In the genomic region with DNA sequence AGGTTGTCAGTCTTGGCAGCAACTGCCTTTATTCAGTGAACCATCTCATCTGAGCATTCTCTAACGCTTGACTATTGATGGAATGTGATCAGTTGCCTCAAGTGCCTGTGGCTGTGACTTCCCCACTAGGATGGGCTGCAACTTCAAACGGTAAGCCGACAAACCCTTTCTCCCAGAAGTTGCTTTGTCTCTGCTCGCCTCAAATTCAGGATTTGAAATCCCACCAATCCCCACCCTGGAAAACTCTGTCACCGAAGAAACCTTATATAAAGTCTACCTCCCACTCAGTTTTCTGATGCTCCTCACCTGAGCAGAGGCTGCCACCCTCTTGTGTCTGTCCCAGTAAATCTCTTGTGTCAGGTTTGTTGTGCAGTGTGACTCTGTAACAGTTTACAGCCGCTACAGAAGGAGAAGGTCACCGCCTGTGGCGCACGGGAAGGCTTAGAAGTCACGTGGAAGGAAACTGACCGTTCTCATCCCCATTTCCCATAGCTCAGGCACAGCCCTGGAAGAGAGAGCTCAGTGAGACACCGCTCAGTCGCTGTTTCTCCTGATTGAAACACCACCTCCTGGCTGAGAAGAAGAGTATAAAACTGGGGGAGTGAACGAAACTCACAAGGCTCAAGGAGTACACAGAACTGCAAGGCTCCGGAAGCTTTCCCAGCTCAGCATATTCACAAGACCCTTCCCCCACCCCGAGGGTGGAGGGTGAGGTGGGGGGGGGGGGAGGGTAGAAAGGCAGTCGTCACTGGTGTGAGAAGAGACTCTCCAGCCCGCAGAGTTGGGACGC, we compare ENCODE assay signal across 10 mouse cellular contexts. TPM values are rescaled to one million over a fixed set of nuclear protein-coding genes. Genes with fewer than 3 reads are reported as not detected.
A peak's percentile ranks its signal among the peaks of the same experiment; 100 is the strongest.
DNase-seq lines count a peak whose midpoint lies in the region; ATAC-seq and TF ChIP-seq lines count a peak whose summit lies in the region.
"Had no signal": no experiment of that assay in that cellular context is flagged by ENCODE, and none has a peak within 500 bp of the region (broad histone marks: within the 10 kb centered on the region; RNA-seq: fewer than 3 reads in every experiment).

No protein-coding gene starts in this region.

- H3K9ac ChIP-seq in intestine, embryonic 14.5 days (ENCODE audit: low read length) = no peak overlapping the region
- no peak overlapping the region for H3K9ac ChIP-seq in lung, postnatal 0 days (replicated peaks; ENCODE audit: low read depth)

- H3K4me3 ChIP-seq in intestine, embryonic 14.5 days (ENCODE audit: low read depth, low read length) = no peak overlapping the region
- H3K4me3 ChIP-seq in lung, postnatal 0 days (ENCODE audit: low read depth, low read length) = no peak overlapping the region

- no peak for TF ChIP-seq CTCF in lung, postnatal 0 days (IDR thresholded peaks at IDR 0.05)

- H3K27ac ChIP-seq in intestine, embryonic 14.5 days (ENCODE audit: low read depth) = no peak overlapping the region
- no peak overlapping the region for H3K27ac ChIP-seq in lung, postnatal 0 days (ENCODE audit: low read length)

- no peaks in the 10 kb centered on the region for H3K4me1 ChIP-seq in intestine, embryonic 14.5 days (replicated peaks; ENCODE audit: control insufficient read depth, insufficient read depth, low read length)
- H3K4me1 ChIP-seq in lung, postnatal 0 days (ENCODE audit: insufficient read depth, low read depth, low read length) = no peaks in the 10 kb centered on the region

- peak overlapping the region; percentile 28 for H3K4me2 ChIP-seq in intestine, embryonic 14.5 days (ENCODE audit: low read length)
- no peak overlapping the region; the same call in 1 of the 2 replicates for H3K4me2 ChIP-seq in lung, postnatal 0 days (replicated peaks; ENCODE audit: low read depth, low read length)

- no peaks in the 10 kb centered on the region for H3K27me3 ChIP-seq in intestine, embryonic 14.5 days (replicated peaks; ENCODE audit: control insufficient read depth, insufficient read depth, low read length)
- H3K27me3 ChIP-seq in lung, postnatal 0 days (replicated peaks; ENCODE audit: insufficient read depth, low read length) = no peaks in the 10 kb centered on the region

- WGBS in intestine, embryonic 14.5 days = 7% methylated on average over 19 of the region's 19 CpGs
- 7% methylated on average over 19 of the region's 19 CpGs for WGBS in lung, postnatal 0 days

- no peaks in the 10 kb centered on the region for H3K9me3 ChIP-seq in intestine, embryonic 14.5 days (ENCODE audit: control insufficient read depth, low read length)
- H3K9me3 ChIP-seq in lung, postnatal 0 days (ENCODE audit: low read length) = no peaks in the 10 kb centered on the region

- H3K36me3 ChIP-seq in intestine, embryonic 14.5 days (ENCODE audit: control insufficient read depth, insufficient read depth, low read length) = no peaks in the 10 kb centered on the region
- H3K36me3 ChIP-seq in lung, postnatal 0 days (ENCODE audit: insufficient read depth, low read length) = no peaks in the 10 kb centered on the region

- no peak for TF ChIP-seq EP300 in lung, postnatal 0 days (IDR thresholded peaks at IDR 0.05)

- no peak for ATAC-seq in intestine, embryonic 14.5 days (replicated peaks; ENCODE audit: low FRiP score, low TSS enrichment, low read depth)
- ATAC-seq in lung, postnatal 0 days = no peak

- DNase-seq in kidney, adult 18-20 months = peak; percentile 3
- no peak for DNase-seq in kidney, postnatal 25 days
- peak; percentile 59 for DNase-seq in embryo, embryonic 11 days
- DNase-seq in intestine, embryonic 14.5 days (ENCODE audit: low spot score) = no peak
- DNase-seq in neural tube, embryonic 10.5 days (ENCODE audit: extremely low spot score, low spot score) = peak; percentile 36
- no peak for DNase-seq in MN1 (ENCODE audit: low spot score)
- no peak for DNase-seq in lung, postnatal 0 days (ENCODE audit: low spot score)
- DNase-seq in right cerebral cortex, postnatal 36 days (ENCODE audit: low spot score in 2 of 2) = no peak
- DNase-seq: cerebellum, adult 9-10 months; layer of hippocampus, postnatal 36 days had no signal

RNA-seq across cellular contexts. Expression of a gene that starts 27.9 kb away (rescaled TPM):
- polyA plus RNA-seq in intestine, embryonic 14.5 days (2014; fragmentation: Nextera tagmentation; extraction: Ambion mirVana) = 0.16 TPM in 1 of 2 replicates, not detected in the other
- polyA plus RNA-seq in lung, postnatal 0 days (2015; fragmentation: Nextera tagmentation; extraction: Ambion mirVana) = 0.10 and 0.36 TPM in 2 replicates

RNA-seq across cellular contexts. Expression of a gene that starts 50.5 kb away (rescaled TPM):
- polyA plus RNA-seq in intestine, embryonic 14.5 days (2014; fragmentation: Nextera tagmentation; extraction: Ambion mirVana) = 0.13 TPM in 1 of 2 replicates, not detected in the other
- polyA plus RNA-seq in lung, postnatal 0 days (2015; fragmentation: Nextera tagmentation; extraction: Ambion mirVana) = not detected in 2 replicates

Comparison
In these comparisons a context has a peak if more than half of its experiments do, and no peak if none do; other contexts are left out.
1. DNase-seq: peak in kidney, adult 18-20 months (single experiment), embryo, embryonic 11 days (single experiment) and neural tube, embryonic 10.5 days (single experiment); none in kidney, postnatal 25 days (0 of 2), intestine, embryonic 14.5 days (single experiment), MN1 (single experiment), lung, postnatal 0 days (single experiment) and right cerebral cortex, postnatal 36 days (0 of 2).